ENCODE assay signal across 23 mouse cellular contexts in genomic region chr2:52763891-52764290, GRCm38 (mm10). TPM values are rescaled to one million over a fixed set of nuclear protein-coding genes. Genes with fewer than 3 reads are reported as not detected.
A peak's percentile ranks its signal among the peaks of the same experiment; 100 is the strongest.
DNase-seq lines count a peak whose midpoint lies in the region; ATAC-seq and TF ChIP-seq lines count a peak whose summit lies in the region.
"Had no signal": no experiment of that assay in that cellular context is flagged by ENCODE, and none has a peak within 500 bp of the region (broad histone marks: within the 10 kb centered on the region; RNA-seq: fewer than 3 reads in every experiment).

No protein-coding gene starts in this region.

- H3K36me3 ChIP-seq in embryonic facial prominence, embryonic 15.5 days: no peaks in the 10 kb centered on the region
- H3K36me3 ChIP-seq in limb, embryonic 14.5 days (ENCODE audit: control insufficient read depth, insufficient read depth, low read length): no peaks in the 10 kb centered on the region
- H3K36me3 ChIP-seq in forebrain, embryonic 14.5 days (ENCODE audit: control insufficient read depth, insufficient read depth, low read length): no peaks in the 10 kb centered on the region
- H3K36me3 ChIP-seq: heart, embryonic 13.5 days had no signal

- H3K4me1 ChIP-seq in embryonic facial prominence, embryonic 15.5 days: peaks cover 5% of the 10 kb centered on the region; the same call in 1 of the 2 replicates
- no peaks in the 10 kb centered on the region for H3K4me1 ChIP-seq in limb, embryonic 14.5 days (ENCODE audit: control insufficient read depth, insufficient read depth, low read length)
- H3K4me1 ChIP-seq in forebrain, embryonic 14.5 days (ENCODE audit: control insufficient read depth, insufficient read depth, low read length): no peaks in the 10 kb centered on the region
- H3K4me1 ChIP-seq: heart, embryonic 13.5 days had no signal

- 0 out of 2 replicates have a peak overlapping the region, but pooled peaks have one; percentile 17 for H3K4me2 ChIP-seq in embryonic facial prominence, embryonic 15.5 days (replicated peaks)
- peak overlapping the region; percentile 42; the same call in 1 of the 2 replicates for H3K4me2 ChIP-seq in limb, embryonic 14.5 days (replicated peaks; ENCODE audit: low read depth, low read length, severe bottlenecking)
- no peak overlapping the region for H3K4me2 ChIP-seq in forebrain, embryonic 14.5 days (ENCODE audit: low read length)

- no peak for ATAC-seq in embryonic facial prominence, embryonic 15.5 days (ENCODE audit: insufficient number of reproducible peaks, low FRiP score, low TSS enrichment, low read depth)
- no peak for ATAC-seq in limb, embryonic 14.5 days (ENCODE audit: low FRiP score, low read depth)
- no peak for ATAC-seq in erythroid progenitor cell, adult 5-6 weeks (replicated peaks; ENCODE audit: low FRiP score, poor library complexity, severe bottlenecking)
- ATAC-seq in forebrain, embryonic 14.5 days: no peak
- ATAC-seq: intestine, embryonic 16.5 days had no signal

- no peak for TF ChIP-seq POLR2A in limb, embryonic 14.5 days (IDR thresholded peaks at IDR 0.05; ENCODE audit: borderline replicate concordance, extremely low read depth, insufficient read depth, insufficient read length)

- H3K27ac ChIP-seq in embryonic facial prominence, embryonic 15.5 days (replicated peaks): no peak overlapping the region
- H3K27ac ChIP-seq in limb, embryonic 14.5 days (replicated peaks; ENCODE audit: low read depth, low read length): no peak overlapping the region
- no peak overlapping the region for H3K27ac ChIP-seq in forebrain, embryonic 14.5 days (ENCODE audit: low read depth, low read length)
- H3K27ac ChIP-seq: heart, embryonic 13.5 days; hindbrain, postnatal 0 days had no signal

- peak; percentile 26 for DNase-seq in embryo, embryonic 10.5 days (ENCODE audit: low spot score)
- DNase-seq in embryo, embryonic 11 days: no peak
- DNase-seq in A20 (ENCODE audit: low read depth, low spot score): peak; percentile 19
- DNase-seq in limb, embryonic 14.5 days (ENCODE audit: low spot score): peak; percentile 28
- no peak for DNase-seq in forebrain, embryonic 14.5 days (ENCODE audit: low spot score)
- no peak for DNase-seq in urinary bladder, postnatal 36 days (ENCODE audit: low spot score in 2 of 2)
- DNase-seq: cerebellum, adult 18-20 months; cerebellum, postnatal 14 days; gastrocnemius, postnatal 14 days; heart, adult 11 months; heart, postnatal 14 days; kidney, adult 9 months; kidney, postnatal 36 days; layer of hippocampus, postnatal 36 days; retina, postnatal 1 day; right cerebral cortex, postnatal 25 days; thymus, postnatal 36 days had no signal

- WGBS in embryonic facial prominence, embryonic 15.5 days: 66% methylated on average over 14 of the region's 14 CpGs
- 51% methylated on average over 14 of the region's 14 CpGs for WGBS in limb, embryonic 14.5 days
- WGBS in forebrain, embryonic 14.5 days: 89% methylated on average over 14 of the region's 14 CpGs

- no peaks in the 10 kb centered on the region for H3K9me3 ChIP-seq in embryonic facial prominence, embryonic 15.5 days (replicated peaks)
- no peaks in the 10 kb centered on the region for H3K9me3 ChIP-seq in limb, embryonic 14.5 days (ENCODE audit: control insufficient read depth, low read length)
- no peaks in the 10 kb centered on the region for H3K9me3 ChIP-seq in forebrain, embryonic 14.5 days (replicated peaks; ENCODE audit: control insufficient read depth, low read length)
- H3K9me3 ChIP-seq: heart, embryonic 13.5 days had no signal

- H3K9ac ChIP-seq in embryonic facial prominence, embryonic 15.5 days: no peak overlapping the region
- no peak overlapping the region for H3K9ac ChIP-seq in limb, embryonic 14.5 days (ENCODE audit: low read depth, low read length, severe bottlenecking)
- no peak overlapping the region for H3K9ac ChIP-seq in forebrain, embryonic 14.5 days (ENCODE audit: low read length)
- H3K9ac ChIP-seq: heart, embryonic 13.5 days had no signal

- no peak overlapping the region for H3K4me3 ChIP-seq in embryonic facial prominence, embryonic 15.5 days (replicated peaks)
- H3K4me3 ChIP-seq in limb, embryonic 14.5 days (replicated peaks; ENCODE audit: low read length): no peak overlapping the region
- no peak overlapping the region for H3K4me3 ChIP-seq in forebrain, embryonic 14.5 days (ENCODE audit: low read depth, low read length)
- H3K4me3 ChIP-seq: erythroblast, embryonic 14.5 days had no signal

- H3K27me3 ChIP-seq in embryonic facial prominence, embryonic 15.5 days: no peaks in the 10 kb centered on the region
- H3K27me3 ChIP-seq in limb, embryonic 14.5 days (ENCODE audit: control insufficient read depth, insufficient read depth, low read length): no peaks in the 10 kb centered on the region
- H3K27me3 ChIP-seq in forebrain, embryonic 14.5 days (replicated peaks; ENCODE audit: control insufficient read depth, insufficient read depth, low read length): no peaks in the 10 kb centered on the region
- H3K27me3 ChIP-seq: heart, embryonic 13.5 days had no signal

RNA-seq across cellular contexts. Expression of gene Stam2, which starts 21.8 kb away (rescaled TPM):
- 32.3 and 32.8 TPM in 2 replicates for polyA plus RNA-seq in embryonic facial prominence, embryonic 15.5 days (2015; fragmentation: Nextera tagmentation; extraction: Ambion mirVana)
- polyA plus RNA-seq in limb, embryonic 14.5 days (2012; rRNA removed): 16.6 and 17.2 TPM in 2 replicates
- 33.1 and 34.1 TPM in 2 replicates for polyA plus RNA-seq in limb, embryonic 14.5 days (2014; fragmentation: Nextera tagmentation; extraction: Ambion mirVana)
- 4.2 and 5.8 TPM in 2 replicates for total RNA-seq in erythroid progenitor cell, adult 5-6 weeks (2015; ENCODE audit: low replicate concordance)
- 4.1 and 6.0 TPM in 2 replicates for total RNA-seq in erythroid progenitor cell, adult 5-6 weeks (2017; ENCODE audit: low replicate concordance)
- polyA plus RNA-seq in forebrain, embryonic 14.5 days (2014; fragmentation: Nextera tagmentation; extraction: Ambion mirVana): 51.1 and 55.7 TPM in 2 replicates

Comparison
In these comparisons a context has a peak if more than half of its experiments do, and no peak if none do; other contexts are left out.
1. DNase-seq: peak in embryo, embryonic 10.5 days (single experiment), A20 (single experiment) and limb, embryonic 14.5 days (single experiment); none in embryo, embryonic 11 days (single experiment), forebrain, embryonic 14.5 days (single experiment) and urinary bladder, postnatal 36 days (0 of 2).